Mouse (Mus musculus) lung, embryonic 16.5 days (tissue): ENCODE measurements around the gene Nms. TPM values are rescaled to one million over a fixed set of nuclear protein-coding genes. Genes with fewer than 3 reads are reported as not detected.

ENCODE experiments used
- ATAC-seq: fragments of 200-750 bp; cut with Nextera tagmentation; 2 replicates; pipeline ENCODE4 v1.8.0; 2017; ENCODE audit warnings: low read depth, mild to moderate bottlenecking, moderate library complexity
- H3K27ac ChIP-seq: fragments of 300-500 bp; sonication (generic); 2 replicates; pipeline ENCODE4 v1.5.1; 2014; ENCODE audit warnings: mild to moderate bottlenecking, control low read depth, low read length
- H3K27me3 ChIP-seq: fragments of 300-500 bp; sonication (generic); 2 replicates; pipeline ENCODE4 v1.6.1; 2014; ENCODE audit warnings: low read depth, low read length, mixed read lengths; ENCODE audit not compliant: control insufficient read depth, insufficient read depth
- H3K36me3 ChIP-seq: fragments of 300-500 bp; sonication (generic); 2 replicates; pipeline ENCODE4 v1.6.1; 2014; ENCODE audit warnings: low read length; ENCODE audit not compliant: control insufficient read depth, insufficient read depth
- H3K4me1 ChIP-seq: fragments of 300-500 bp; sonication (generic); replicated peaks from 2 replicates; pipeline ENCODE4 v1.6.1; 2014; ENCODE audit warnings: low read length, mixed read lengths; ENCODE audit not compliant: control insufficient read depth, insufficient read depth
- H3K4me2 ChIP-seq: fragments of 300-500 bp; sonication (generic); 2 replicates; pipeline ENCODE4 v1.6.1; 2014; ENCODE audit warnings: low read depth, low read length, control low read depth
- H3K4me3 ChIP-seq: fragments of 300-500 bp; sonication (generic); 2 replicates; pipeline ENCODE4 v1.5.1; 2014; ENCODE audit warnings: mild to moderate bottlenecking, low read length, control low read depth
- H3K9ac ChIP-seq: fragments of 300-500 bp; sonication (generic); 2 replicates; pipeline ENCODE4 v1.6.1; 2014; ENCODE audit warnings: low read length, control low read depth
- H3K9me3 ChIP-seq: fragments of 300-500 bp; sonication (generic); 2 replicates; pipeline ENCODE4 v1.6.1; 2016; ENCODE audit warnings: low read length; ENCODE audit not compliant: control insufficient read depth
- WGBS: fragments of 180-500 bp; shearing (Covaris S2); extraction: QIAGEN DNeasy Blood & Tissue Kit; methylation state at CpG from one replicate; pipeline ENCODE4 v1.1.7; 2014; 5-methylcytosine and 5-hydroxymethylcytosine counted together
- polyA plus RNA-seq: library from polyadenylated mRNA; unstranded; fragments of >200 nt; fragmentation: Nextera tagmentation; extraction: Ambion mirVana; gene quantifications from 2 replicates; pipeline ENCODE4 v1.2.1, GENCODE M21; 2015

Nms gene
- polyA plus RNA-seq: not detected in 2 replicates

DNA sequence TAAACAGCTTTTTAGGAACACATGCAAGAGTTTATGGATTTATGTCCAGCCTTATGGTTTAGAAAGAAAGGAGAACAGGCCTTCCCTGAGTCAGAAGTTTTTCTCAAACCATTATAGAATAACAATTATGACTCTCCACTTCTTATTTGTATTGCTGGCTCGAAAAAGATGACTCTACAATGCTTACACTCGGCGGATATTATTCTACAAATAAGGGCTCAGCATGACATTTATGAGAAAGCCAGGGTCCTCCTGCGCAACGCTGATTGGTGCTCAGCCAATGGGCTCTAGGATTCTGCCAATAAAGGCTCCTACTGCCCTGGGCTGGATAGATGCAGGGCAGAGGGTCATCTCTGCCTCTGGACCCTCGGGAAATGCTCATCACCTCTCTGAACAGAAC, at the start of gene Nms:
Nms (plus strand) TSS at position 301 of the 400 bp plus-strand sequence.
- Histone ChIP-seq H3K9ac (no peak within 1 kb of the TSS), H3K27me3 (no peaks in the 10 kb centered on the region), H3K4me1 (no peaks in the 10 kb centered on the region), H3K27ac (no peak within 1 kb of the TSS), H3K36me3 (no peaks in the 10 kb centered on the region), H3K9me3 (no peaks in the 10 kb centered on the region), H3K4me2 (no peak within 1 kb of the TSS), H3K4me3 (no peak within 1 kb of the TSS)
- 71% methylated on average over 6 of the region's 6 CpGs for WGBS
- no peak for ATAC-seq

DNA sequence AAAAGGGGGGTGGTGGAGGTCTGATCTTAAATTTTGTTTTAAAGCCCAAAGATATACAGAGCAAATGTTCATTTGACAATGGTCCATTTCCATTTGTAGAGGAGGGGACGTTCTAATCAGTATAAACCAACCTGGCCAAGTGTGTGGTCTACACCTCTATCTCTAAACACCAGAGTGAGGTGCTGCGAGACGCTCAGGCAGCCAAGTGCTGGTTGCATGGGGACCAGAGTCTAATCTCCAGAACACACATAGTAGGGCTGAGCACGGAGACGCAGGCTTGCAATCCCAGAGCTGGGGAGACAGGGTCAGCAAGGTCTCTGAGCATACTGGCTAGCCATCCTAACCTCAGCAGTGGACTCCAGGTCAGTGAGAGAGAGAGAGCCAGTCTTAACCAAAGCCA, 47.5 kb upstream of the Nms start:
- H3K9me3 ChIP-seq: no peaks in the 10 kb centered on the region
- H3K27ac ChIP-seq: no peak overlapping the region
- ATAC-seq: no peak
- WGBS: 80% methylated on average over 5 of the region's 5 CpGs
- no peaks in the 10 kb centered on the region for H3K27me3 ChIP-seq
- no peaks in the 10 kb centered on the region for H3K36me3 ChIP-seq
- H3K4me3 ChIP-seq: no peak overlapping the region
- H3K4me2 ChIP-seq: no peak overlapping the region
- H3K4me1 ChIP-seq: no peaks in the 10 kb centered on the region
- no peak overlapping the region for H3K9ac ChIP-seq

DNA sequence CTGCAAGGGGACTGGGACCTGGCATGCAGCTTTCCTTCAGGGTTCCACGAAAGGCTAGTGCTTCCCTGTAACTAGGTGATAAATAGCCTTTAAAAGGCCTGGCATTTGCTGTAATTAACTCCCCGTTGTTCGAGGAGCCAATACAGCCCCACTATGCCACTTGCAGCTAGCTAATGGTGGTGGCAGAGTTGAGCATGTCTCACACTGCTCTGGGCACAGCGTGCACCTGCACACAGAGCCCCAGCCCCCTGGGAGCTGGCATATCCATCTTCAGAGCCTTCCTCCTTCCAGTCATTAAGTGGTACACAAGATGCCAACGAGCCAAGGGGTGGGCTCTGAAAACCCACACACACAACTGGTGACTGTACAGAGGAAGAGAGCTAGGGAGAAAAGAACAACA, 45.9 kb upstream of the Nms start:
- ATAC-seq: no peak
- 0 out of 2 replicates have a peak, but pooled peaks cover 3% of the 10 kb centered on the region for H3K4me1 ChIP-seq
- H3K4me3 ChIP-seq: no peak overlapping the region
- no peaks in the 10 kb centered on the region for H3K9me3 ChIP-seq
- 64% methylated on average over 5 of the region's 5 CpGs for WGBS
- no peaks in the 10 kb centered on the region for H3K36me3 ChIP-seq
- H3K9ac ChIP-seq: no peak overlapping the region
- H3K27ac ChIP-seq: no peak overlapping the region
- no peaks in the 10 kb centered on the region for H3K27me3 ChIP-seq
- no peak overlapping the region for H3K4me2 ChIP-seq

DNA sequence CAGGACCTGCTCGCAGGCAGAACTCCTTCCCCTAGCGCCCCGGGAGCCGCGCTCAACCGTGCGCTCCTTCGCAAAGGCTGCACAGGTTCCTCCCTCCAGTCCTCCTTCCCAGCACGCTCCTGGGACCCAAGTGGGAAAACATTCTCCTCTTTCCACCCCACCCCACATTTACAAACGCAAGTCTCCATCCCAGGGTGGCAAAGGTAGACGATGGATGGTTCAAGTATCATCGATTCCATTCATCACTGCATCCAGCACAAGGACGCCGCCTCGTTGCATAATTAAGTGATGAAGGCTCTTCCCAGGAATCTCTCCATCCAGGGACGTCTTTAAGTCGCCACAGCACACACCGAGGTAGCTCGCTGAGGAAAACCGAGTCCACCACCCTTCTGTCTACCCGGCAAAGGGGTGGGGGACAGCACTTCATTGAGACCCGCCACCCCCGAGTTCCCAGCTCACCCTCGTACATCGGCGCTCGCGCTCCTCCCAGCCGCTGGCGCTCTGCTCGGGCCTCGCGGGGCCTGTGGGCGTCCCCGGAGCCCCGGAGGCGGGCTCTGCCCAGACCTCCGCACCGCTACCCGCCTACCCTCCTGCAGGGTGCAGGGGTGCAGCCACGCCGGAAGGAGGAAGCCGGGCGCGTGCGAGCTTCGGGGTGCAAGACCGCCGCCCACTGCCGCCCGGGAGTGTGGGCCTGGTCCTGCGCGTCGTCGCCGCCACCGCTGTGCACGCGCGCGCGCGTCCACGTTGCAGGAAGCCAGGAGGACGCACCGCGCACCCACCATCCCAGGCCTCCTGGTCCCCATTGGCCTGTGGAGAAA, 41.3 kb upstream of the Nms start, which contains the start of gene Chst10:
Chst10 (minus strand) TSS at position 731 of the 818 bp plus-strand sequence.
- Histone ChIP-seq H3K27me3 (no peaks in the 10 kb centered on the region), H3K9me3 (no peaks in the 10 kb centered on the region), H3K4me1 (0 out of 2 replicates have a peak, but pooled peaks cover 3% of the 10 kb centered on the region), H3K27ac (no peak within 1 kb of the TSS), H3K36me3 (no peaks in the 10 kb centered on the region), H3K4me2 (peak within 1 kb of the TSS; percentile 93), H3K9ac (peak within 1 kb of the TSS; percentile 69), H3K4me3 (peak within 1 kb of the TSS; percentile 67)
- peak; percentile 92 for ATAC-seq
- under 1% methylated on average over 67 of the region's 67 CpGs for WGBS

DNA sequence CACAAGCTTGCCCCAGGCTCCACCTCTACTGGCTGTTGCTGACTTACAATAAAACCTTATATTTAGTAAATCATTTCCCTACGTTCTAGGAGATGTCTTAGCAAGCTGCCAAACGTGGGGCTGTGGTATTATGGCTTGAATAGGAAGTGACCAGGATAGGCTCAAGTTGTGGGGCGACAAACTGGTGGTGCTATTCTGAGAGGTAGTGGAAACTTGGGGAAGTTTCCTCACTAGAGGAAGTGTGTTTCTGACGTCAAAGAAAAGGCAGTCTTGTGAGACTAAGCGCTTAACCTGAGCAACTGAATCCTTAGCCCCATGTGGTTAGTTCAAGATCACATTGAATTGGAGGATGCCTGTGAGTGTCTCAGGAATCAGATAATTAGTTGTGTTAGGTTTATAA, 36.4 kb upstream of the Nms start:
- H3K4me1 ChIP-seq: no peaks in the 10 kb centered on the region
- 50% methylated on average over 5 of the region's 5 CpGs for WGBS
- H3K9ac ChIP-seq: no peak overlapping the region
- no peaks in the 10 kb centered on the region for H3K36me3 ChIP-seq
- H3K4me3 ChIP-seq: no peak overlapping the region
- H3K27ac ChIP-seq: no peak overlapping the region
- no peaks in the 10 kb centered on the region for H3K9me3 ChIP-seq
- no peaks in the 10 kb centered on the region for H3K27me3 ChIP-seq
- no peak for ATAC-seq
- no peak overlapping the region for H3K4me2 ChIP-seq

DNA sequence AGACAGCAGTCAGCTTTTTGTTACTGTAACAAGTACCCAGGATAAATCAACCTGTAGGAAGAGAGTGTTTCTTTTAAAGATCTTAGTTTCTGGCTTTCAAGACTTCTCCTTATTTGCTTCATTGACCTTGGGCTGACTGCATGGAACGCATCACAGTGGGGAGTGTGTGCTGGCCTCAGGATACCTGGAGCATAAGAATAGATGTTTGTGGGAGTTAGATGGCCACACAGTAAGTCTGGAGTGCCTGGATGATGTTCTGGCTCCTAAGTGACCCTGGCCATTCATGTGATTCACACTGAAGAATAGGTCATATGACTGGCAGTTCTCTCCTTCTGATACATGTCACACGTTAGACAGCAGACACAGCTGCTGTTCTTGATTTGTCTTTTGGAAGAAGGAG, 35.0 kb upstream of the Nms start:
- 63% methylated on average over 2 of the region's 2 CpGs for WGBS
- H3K9ac ChIP-seq: no peak overlapping the region
- no peaks in the 10 kb centered on the region for H3K4me1 ChIP-seq
- no peaks in the 10 kb centered on the region for H3K9me3 ChIP-seq
- H3K27ac ChIP-seq: no peak overlapping the region
- H3K4me3 ChIP-seq: no peak overlapping the region
- no peak overlapping the region for H3K4me2 ChIP-seq
- no peaks in the 10 kb centered on the region for H3K36me3 ChIP-seq
- ATAC-seq: no peak
- H3K27me3 ChIP-seq: no peaks in the 10 kb centered on the region

DNA sequence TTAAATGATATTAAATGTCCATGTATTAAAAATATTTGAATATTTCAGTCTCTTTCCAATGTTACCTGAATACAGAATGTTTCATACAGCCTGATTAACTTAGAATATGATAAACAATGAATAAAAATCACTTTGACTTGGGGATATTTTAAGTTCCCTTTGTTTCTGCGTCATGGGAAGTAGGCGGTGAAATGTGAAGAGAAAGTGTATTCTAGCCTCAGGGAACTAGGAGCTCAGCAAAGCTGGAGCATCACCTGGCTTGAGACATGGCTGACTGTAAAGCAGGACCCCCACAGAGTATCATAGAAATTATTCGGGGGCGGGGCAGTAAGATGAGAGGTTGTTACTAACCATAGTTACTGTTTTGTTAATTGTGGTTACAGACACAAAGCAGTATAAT, 10.0 kb upstream of the Nms start:
- H3K4me1 ChIP-seq: no peaks in the 10 kb centered on the region
- ATAC-seq: no peak
- H3K27ac ChIP-seq: no peak overlapping the region
- H3K27me3 ChIP-seq: no peaks in the 10 kb centered on the region
- H3K4me3 ChIP-seq: no peak overlapping the region
- no peak overlapping the region for H3K4me2 ChIP-seq
- WGBS: 79% methylated on average over 4 of the region's 4 CpGs
- no peaks in the 10 kb centered on the region for H3K36me3 ChIP-seq
- no peak overlapping the region for H3K9ac ChIP-seq
- no peaks in the 10 kb centered on the region for H3K9me3 ChIP-seq

DNA sequence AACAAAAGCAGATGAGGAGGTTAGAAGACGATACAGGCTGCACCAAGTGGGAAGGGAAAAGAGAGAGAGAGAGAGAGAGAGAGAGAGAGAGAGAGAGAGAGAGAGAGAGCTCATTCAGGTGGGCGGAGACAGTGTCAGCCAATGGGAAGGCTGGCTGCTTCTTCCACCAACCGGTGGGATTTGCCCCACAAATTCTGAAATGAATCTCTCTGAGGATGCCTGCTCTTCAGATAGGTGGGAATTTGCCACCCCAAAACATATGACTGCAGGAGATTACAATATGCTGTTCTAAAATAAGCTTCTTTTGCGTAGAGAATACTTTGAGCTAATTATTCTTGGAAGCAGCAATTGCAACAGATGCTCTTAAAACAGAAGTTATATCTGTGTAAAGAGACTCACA, 9.5 kb upstream of the Nms start:
- H3K9ac ChIP-seq: no peak overlapping the region
- no peak overlapping the region for H3K4me2 ChIP-seq
- ATAC-seq: no peak
- no peak overlapping the region for H3K27ac ChIP-seq
- no peaks in the 10 kb centered on the region for H3K36me3 ChIP-seq
- no peak overlapping the region for H3K4me3 ChIP-seq
- no peaks in the 10 kb centered on the region for H3K4me1 ChIP-seq
- 60% methylated on average over 4 of the region's 4 CpGs for WGBS
- H3K9me3 ChIP-seq: no peaks in the 10 kb centered on the region
- no peaks in the 10 kb centered on the region for H3K27me3 ChIP-seq

DNA sequence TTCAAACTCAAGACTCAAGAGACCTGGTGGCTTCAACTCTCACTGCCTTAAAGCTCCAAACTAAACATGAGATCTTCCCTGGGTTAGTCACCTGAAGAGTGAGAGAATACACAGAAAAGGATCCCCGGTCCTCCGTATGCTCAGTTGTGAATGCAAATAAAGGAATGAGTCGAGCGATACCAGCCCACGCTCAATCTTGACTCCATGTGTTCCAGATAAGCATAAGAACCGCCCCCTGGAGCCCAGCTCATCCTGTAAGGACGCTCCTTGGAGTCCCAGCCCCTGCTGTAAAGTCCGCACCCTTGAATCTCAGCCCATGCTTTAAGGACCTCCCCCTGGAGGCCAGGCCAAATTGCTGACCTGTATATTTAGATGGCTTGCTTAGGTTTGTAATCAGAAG, 8.2 kb upstream of the Nms start:
- Histone ChIP-seq H3K4me3 (no peak overlapping the region), H3K4me2 (no peak overlapping the region), H3K27ac (no peak overlapping the region), H3K9ac (no peak overlapping the region), H3K4me1 (no peaks in the 10 kb centered on the region), H3K27me3 (no peaks in the 10 kb centered on the region), H3K9me3 (no peaks in the 10 kb centered on the region), H3K36me3 (no peaks in the 10 kb centered on the region)
- no peak for ATAC-seq
- 41% methylated on average over 8 of the region's 8 CpGs for WGBS
